Mouse (Mus musculus) CH12.LX (cell line): Measurements from ENCODE around the gene Smg7.

ENCODE experiments used
- CTCF ChIP-seq, 2 experiments: IDR thresholded peaks in 1 of 2; conservative IDR thresholded peaks in 1 of 2; 2 replicates each; pipeline ENCODE4 v1.5.1; 2011 to 2012; ENCODE audit warnings: low read depth in 2 of 2, low read length in 2 of 2, improper control_type of control experiment in 1 of 2, inconsistent platforms in 1 of 2, mild to moderate bottlenecking in 1 of 2, moderate library complexity in 1 of 2
- POLR2AphosphoS2 ChIP-seq: IDR thresholded peaks from 2 replicates; pipeline ENCODE4 v1.6.1; 2011; ENCODE audit warnings: low read depth, low read length, improper control_type of control experiment

- TF ChIP-seq POLR2AphosphoS2: no peak
- no peak for TF ChIP-seq CTCF (conservative IDR thresholded peaks at IDR 0.05 in 1 of 2, IDR thresholded peaks at IDR 0.05 in 1 of 2; ENCODE audit: low read depth in 2 of 2, low read length in 2 of 2)
These were observed 31.5 kb upstream of the Smg7 start for GRCm38 (mm10) chr1:152933962-152934361.
